Mouse (Mus musculus) thymus, postnatal 36 days (tissue): Measurements from ENCODE around the gene Bpifc.

Experiments used
- DNase-seq, 2 experiments: peaks; one replicate each; pipeline ENCODE4 v3.0.0; 2022; ENCODE audit warnings: mixed read lengths in 2 of 2

Bpifc gene

DNA sequence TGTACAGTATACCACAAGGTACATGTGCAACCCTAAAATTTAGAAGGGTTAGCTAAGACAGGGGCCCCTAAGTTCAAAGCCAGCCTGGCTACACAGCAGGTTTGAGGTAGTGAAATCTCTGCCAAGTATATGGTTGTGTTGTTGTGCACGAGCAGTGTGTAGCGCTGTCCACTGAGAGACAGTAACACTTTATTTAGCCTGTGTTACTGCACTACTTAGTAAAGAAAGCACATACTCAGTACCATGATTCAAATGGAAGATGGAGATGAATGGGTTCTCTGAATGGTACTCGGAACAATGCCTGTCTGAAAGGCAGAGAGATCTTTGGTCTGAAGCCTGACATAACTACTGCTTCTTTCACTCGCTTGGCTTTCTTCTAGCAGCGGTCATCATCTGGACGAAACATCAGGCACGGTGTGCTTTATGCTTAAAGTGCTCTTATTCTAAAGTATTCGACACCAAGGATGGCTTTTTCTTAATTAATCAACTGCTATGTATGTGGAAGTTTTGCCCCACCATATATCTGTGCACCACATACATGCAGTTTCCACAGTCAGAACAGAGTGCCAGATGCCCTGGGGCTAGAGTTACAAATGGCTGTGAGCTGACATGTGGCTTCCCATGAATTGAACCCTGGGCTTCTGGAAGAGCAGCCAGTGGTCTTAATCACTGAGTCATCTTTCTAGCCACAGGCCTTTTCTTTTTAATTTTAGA is 63.1 kb downstream of the Bpifc start:
- DNase-seq: no peak

DNA sequence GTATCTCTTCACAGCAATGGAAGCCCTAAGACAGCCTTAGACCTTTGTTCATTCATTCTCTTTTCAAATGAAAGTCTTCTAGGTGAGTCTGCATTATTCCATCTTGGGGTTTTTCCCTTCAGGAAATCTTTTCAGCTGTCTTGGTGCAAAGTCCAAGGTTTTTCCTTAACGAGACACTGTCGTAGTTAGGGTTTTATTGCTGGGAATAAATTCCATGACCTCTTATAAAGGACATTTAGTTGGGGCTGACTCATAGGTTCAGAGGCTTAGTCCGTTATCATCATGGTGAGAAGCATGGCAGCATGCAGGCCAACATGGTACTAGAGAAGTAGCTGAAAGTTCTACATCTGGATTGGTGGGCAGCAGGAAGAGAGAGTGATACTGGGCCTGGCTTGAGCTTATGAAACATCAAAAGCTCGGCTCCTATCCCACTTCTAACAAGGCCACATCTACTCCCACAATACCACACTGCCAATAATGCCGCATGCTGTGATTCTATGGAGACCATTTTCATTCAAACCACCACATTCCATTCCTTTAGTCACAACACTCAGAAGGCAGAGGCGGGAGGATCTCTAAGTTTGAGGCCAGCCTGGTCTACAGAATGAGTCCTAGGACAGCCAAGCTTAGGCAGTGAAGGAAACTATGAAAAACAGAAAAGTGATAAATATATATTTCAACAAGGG is 75.3 kb downstream of the Bpifc start:
- no peak for DNase-seq

DNA sequence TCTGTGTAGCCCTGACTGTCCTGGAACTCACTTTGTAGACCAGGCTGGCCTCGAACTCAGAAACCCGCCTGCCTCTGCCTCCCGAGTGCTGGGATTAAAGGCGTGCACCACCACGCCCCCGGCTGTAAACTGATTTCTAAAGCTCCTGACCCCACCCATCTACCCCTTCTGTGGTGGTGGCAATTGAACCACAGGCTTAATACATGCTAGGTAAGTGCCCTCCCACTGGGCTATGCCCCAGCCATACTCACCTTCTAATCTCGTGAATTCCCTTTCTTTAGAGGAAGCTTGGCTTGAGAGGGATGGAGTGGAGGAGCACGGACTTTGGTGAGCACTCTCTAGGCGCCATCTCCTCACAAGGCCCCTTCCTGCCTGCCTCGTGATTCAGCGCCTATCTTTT is 81.7 kb downstream of the Bpifc start:
- DNase-seq: no peak

DNA sequence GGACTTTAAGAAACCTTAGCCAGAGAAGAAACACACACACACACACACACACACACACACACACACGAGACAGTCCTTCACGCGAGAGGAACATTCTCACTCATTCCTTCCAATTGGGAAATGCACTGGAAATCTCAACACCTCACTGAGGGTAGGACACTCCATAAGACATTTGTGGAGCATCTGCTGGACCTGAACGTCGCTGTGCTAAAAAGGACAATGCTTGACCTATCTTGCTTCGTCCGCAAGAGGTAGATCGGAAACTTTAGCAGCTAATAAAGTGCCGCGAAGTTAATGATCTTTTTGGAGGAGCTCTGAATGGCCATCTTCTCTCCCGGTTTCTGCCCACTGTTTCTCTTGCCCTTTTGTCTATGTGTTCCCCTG is 82.5 kb downstream of the Bpifc start:
- DNase-seq: no peak

DNA sequence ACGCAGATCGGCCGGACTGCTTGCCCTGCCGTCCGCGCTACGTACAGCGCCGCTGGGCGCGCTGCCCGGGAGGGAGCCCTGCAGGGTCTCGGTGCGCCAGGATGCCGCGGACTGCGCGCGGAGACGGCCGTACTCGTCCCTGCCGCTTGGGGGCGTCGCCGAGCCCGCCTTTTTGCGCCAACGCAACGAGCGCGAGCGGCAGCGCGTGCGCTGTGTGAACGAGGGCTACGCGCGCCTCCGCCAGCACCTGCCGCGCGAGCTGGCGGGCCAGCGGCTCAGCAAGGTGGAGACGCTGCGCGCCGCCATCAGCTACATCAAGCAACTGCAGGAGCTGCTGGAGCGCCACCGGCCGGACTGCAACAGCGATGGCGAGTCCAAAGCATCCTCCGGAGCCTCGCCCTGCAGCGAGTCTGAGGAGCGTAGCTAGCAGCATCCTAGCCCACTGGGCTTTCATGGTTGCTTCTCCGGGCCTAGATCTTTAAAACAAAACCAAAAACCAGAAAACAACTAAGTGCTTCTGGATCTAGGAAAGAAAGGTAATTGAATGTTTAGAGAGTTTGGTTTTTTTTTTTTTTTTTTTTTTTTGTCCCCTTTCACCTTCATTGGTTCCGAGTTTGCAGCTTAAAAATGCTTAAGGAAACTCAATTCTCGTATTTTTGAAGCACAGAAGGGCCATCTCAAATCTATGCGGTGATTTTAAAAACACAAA is 83.0 kb downstream of the Bpifc start:
- peak; percentile 76 to 82 for DNase-seq

DNA sequence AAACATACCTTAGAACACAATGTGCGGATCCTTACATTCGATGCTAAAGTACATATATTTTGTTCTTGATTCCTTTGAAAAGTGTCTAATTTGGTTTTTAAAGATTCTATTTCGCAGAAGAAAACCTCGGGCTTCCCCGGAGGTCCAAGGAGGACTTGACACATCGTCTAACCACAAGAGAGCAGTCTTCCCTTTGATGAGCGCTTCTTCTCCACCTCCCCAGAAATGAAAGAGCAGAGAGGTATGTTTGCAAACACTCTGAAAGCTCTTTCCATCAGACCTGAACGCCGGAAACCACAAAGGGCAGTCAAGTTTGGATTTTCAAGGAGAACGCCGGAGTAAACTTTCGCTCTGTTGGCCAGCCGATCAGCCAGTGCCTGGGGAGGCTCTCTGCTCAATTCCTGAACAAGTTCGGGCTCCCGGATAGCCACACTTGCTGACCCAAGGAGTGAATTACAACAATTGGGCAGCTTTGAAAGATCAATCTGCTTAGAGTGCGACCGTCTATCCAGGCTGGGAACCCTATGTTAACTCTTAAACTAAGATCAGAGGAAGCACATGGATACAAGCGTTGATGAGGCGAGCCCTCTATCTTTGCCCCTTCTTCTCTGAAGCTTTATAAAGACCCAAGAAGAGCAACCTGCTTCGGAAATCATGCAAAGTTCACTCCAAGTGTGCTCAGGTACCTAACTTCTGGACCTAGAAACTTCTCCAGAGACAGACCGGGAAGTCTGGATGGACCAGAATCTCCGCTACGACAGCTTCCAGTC is 83.8 kb downstream of the Bpifc start, which contains the start of gene Ascl4:
Ascl4 (plus strand) TSS at position 6 of the 770 bp plus-strand sequence.
- peak; percentile 11 to 14 for DNase-seq

DNA sequence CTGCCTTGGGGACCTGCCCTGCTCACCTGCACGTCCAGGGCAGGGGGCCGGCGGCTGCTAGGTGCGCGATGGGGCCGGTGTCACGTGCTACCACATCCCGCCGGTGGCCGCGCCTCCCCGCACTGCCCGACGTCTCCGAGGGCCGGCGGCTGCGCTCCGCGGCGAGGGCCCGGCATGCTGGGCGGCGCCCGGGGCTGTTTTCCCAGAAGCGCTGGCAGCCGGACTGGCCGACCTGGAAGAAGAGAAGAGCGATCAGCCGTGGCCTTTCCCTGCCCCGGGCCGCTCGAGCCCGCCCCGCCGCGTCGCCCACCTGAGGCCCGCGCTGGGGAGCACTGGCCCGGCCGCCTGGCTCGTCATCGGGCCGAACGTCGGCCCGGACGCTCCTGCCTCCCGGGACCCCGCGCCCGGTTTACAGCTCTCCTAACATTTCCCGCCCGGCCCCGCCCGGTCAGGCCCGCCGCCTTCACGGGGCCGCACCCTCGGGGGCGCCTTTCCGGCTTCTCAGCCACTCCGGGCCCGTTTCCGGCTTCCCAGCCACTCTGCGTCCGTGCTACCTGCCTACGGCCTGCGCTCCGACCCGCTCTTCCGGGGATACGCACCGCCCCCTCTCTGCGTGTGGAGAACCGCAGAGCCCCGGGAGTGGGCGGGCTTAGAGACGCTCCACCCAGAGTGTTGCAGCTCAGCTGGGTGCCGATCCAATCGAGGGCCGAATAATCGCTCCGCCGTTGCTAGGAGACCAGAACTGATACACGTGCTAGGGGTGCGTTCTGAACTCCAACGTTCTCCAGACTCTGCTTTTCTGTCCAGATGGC is 95.0 kb downstream of the Bpifc start, which contains the start of gene Prdm4:
Prdm4 (minus strand) TSS at position 645 of the 812 bp plus-strand sequence.
- DNase-seq: peak; percentile 95 to 98
